Mouse (Mus musculus) embryonic facial prominence, embryonic 12.5 days (tissue): ENCODE results near the gene Pts. TPM values are rescaled to one million over a fixed set of nuclear protein-coding genes. Genes with fewer than 3 reads are reported as not detected.

Experiments used
- ATAC-seq: fragments of 200-750 bp; cut with Nextera tagmentation; 2 replicates; pipeline ENCODE4 v1.8.0; 2017; ENCODE audit not compliant: insufficient number of reproducible peaks, insufficient read depth, low FRiP score, low TSS enrichment
- H3K27ac ChIP-seq: fragments of 300-500 bp; sonication (generic); 2 replicates; pipeline ENCODE4 v1.5.1; 2016; ENCODE audit warnings: mild to moderate bottlenecking
- H3K27me3 ChIP-seq: fragments of 300-500 bp; sonication (generic); 2 replicates; pipeline ENCODE4 v1.6.1; 2016; ENCODE audit warnings: mild to moderate bottlenecking, moderate library complexity
- H3K36me3 ChIP-seq: fragments of 300-500 bp; sonication (generic); 2 replicates; pipeline ENCODE4 v1.6.1; 2016; ENCODE audit warnings: mild to moderate bottlenecking
- H3K4me1 ChIP-seq: fragments of 300-500 bp; sonication (generic); 2 replicates; pipeline ENCODE4 v1.6.1; 2016
- H3K4me2 ChIP-seq: fragments of 300-500 bp; sonication (generic); replicated peaks from 2 replicates; pipeline ENCODE4 v1.6.1; 2016; ENCODE audit warnings: mild to moderate bottlenecking, moderate library complexity
- H3K4me3 ChIP-seq: fragments of 300-500 bp; sonication (generic); 2 replicates; pipeline ENCODE4 v1.5.1; 2016; ENCODE audit warnings: mild to moderate bottlenecking
- H3K9ac ChIP-seq: fragments of 300-500 bp; sonication (generic); 2 replicates; pipeline ENCODE4 v1.6.1; 2016; ENCODE audit warnings: mild to moderate bottlenecking, moderate library complexity
- H3K9me3 ChIP-seq: fragments of 300-500 bp; sonication (generic); 2 replicates; pipeline ENCODE4 v1.6.1; 2016; ENCODE audit warnings: mild to moderate bottlenecking, moderate library complexity
- WGBS: fragments of 180-500 bp; shearing (Covaris S2); methylation state at CpG from one replicate; pipeline ENCODE4 v1.1.7; 2016; 5-methylcytosine and 5-hydroxymethylcytosine counted together
- polyA plus RNA-seq: library from polyadenylated mRNA; unstranded; fragments of >200 nt; fragmentation: Nextera tagmentation; extraction: Ambion mirVana; gene quantifications from 2 replicates; pipeline ENCODE4 v1.2.1, GENCODE M21; 2016

The Pts gene
- polyA plus RNA-seq, 1 experiment from 2014 or later = 73.6 TPM

DNA sequence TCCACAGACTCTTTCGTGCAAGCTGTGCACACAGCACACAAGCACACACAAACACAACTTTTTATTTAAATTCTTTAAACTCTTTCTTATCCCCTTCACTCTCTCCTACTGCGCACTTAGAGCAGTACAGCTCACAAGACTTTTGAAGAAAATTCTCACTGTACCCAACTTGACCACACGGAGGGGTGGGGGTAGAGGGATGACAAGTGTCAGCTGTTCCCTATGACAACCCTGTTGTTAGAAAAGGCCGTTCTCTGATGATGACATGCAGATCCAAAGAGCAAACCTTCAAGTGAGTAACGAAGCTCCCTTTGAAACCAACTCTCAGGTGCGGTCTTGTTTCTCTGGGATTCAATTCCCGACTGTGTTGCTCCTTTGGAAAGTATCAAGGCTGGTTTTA, 664 bp downstream of the Pts start:
- H3K9ac ChIP-seq = peak overlapping the region; percentile 46
- no peak overlapping the region for H3K27ac ChIP-seq
- H3K27me3 ChIP-seq = no peaks in the 10 kb centered on the region
- peak overlapping the region; percentile 73 for H3K4me3 ChIP-seq
- H3K36me3 ChIP-seq = no peaks in the 10 kb centered on the region
- H3K9me3 ChIP-seq = no peaks in the 10 kb centered on the region
- no peak for ATAC-seq
- H3K4me2 ChIP-seq = peak overlapping the region; percentile 61
- peaks cover 4% of the 10 kb centered on the region for H3K4me1 ChIP-seq
- 45% methylated on average over 7 of the region's 7 CpGs for WGBS

DNA sequence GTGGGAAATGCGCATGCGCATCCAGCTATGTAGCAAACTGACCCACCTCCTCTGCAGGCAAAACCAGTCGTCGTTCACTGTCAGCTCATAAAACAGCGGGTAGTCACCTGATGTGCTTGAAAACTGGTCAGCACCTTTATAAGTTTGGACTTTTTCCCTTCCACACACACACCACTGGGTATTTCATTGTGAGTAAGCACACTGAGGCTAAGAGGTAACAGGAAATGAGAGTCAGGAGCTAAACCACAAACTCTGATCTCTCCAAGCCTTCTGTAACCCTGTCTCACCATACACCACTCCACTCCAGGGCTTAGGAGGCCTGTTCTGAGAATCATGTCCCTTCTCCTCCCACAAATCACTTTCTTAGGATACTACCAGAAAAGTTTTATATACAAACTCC, 2.9 kb downstream of the Pts start:
- ATAC-seq = no peak
- no peaks in the 10 kb centered on the region for H3K9me3 ChIP-seq
- H3K4me3 ChIP-seq = no peak overlapping the region
- H3K27ac ChIP-seq = no peak overlapping the region
- 80% methylated on average over 5 of the region's 5 CpGs for WGBS
- no peaks in the 10 kb centered on the region for H3K36me3 ChIP-seq
- H3K4me2 ChIP-seq = no peak overlapping the region
- peaks cover 4% of the 10 kb centered on the region for H3K4me1 ChIP-seq
- H3K9ac ChIP-seq = no peak overlapping the region
- no peaks in the 10 kb centered on the region for H3K27me3 ChIP-seq

DNA sequence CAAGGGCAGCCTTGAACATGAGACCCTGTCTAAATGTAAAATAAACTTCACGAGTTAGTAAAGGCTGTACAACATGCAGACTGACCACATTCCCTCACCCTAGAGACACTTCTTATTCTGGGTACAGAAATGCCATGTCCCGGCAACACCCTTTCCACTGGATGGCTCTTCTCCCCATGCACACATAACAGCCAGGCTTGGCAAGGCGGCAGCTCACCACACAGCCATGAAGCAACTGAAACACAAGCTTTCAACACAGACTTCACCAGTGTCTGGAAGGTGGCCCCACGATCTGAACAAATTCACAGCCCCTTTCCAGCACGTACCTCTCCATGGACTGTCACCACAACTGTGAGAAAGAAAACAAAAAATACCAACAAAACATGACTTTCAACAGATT, 3.6 kb downstream of the Pts start:
- WGBS = 86% methylated on average over 5 of the region's 5 CpGs

DNA sequence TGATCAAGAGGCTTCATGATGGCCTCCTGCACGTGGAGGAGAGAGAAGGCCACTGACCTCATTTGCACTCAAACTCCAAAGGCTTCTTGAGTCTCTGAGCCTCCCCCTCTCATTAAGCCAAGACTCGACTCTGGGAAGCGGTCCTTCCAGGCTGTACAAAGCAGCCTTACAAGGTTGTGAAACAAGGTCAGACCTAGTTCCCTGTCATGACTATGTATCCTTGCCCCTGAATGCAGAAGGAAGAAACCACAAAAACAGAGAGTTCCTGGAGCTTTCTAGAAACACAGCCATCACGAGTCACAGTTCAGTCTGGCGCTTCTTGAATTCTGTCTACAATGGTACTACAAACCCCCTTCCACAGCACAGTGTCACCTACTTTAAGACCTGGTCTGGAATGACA, 6.0 kb downstream of the Pts start:
- Histone ChIP-seq H3K4me2 (no peak overlapping the region), H3K4me3 (no peak overlapping the region), H3K9me3 (no peaks in the 10 kb centered on the region), H3K27me3 (no peaks in the 10 kb centered on the region), H3K36me3 (no peaks in the 10 kb centered on the region), H3K4me1 (peaks cover under 1% of the 10 kb centered on the region; the same call in 1 of the 2 replicates), H3K27ac (no peak overlapping the region), H3K9ac (no peak overlapping the region)
- WGBS = 80% methylated on average over 5 of the region's 5 CpGs
- no peak for ATAC-seq

More for the DNA sequence above, 3.6 kb downstream of the Pts start:
- no peak for ATAC-seq
- peaks cover 4% of the 10 kb centered on the region for H3K4me1 ChIP-seq
- H3K4me3 ChIP-seq = no peak overlapping the region
- no peaks in the 10 kb centered on the region for H3K27me3 ChIP-seq
- no peaks in the 10 kb centered on the region for H3K36me3 ChIP-seq
- H3K4me2 ChIP-seq = no peak overlapping the region
- H3K9me3 ChIP-seq = no peaks in the 10 kb centered on the region
- H3K27ac ChIP-seq = no peak overlapping the region
- no peak overlapping the region for H3K9ac ChIP-seq

DNA sequence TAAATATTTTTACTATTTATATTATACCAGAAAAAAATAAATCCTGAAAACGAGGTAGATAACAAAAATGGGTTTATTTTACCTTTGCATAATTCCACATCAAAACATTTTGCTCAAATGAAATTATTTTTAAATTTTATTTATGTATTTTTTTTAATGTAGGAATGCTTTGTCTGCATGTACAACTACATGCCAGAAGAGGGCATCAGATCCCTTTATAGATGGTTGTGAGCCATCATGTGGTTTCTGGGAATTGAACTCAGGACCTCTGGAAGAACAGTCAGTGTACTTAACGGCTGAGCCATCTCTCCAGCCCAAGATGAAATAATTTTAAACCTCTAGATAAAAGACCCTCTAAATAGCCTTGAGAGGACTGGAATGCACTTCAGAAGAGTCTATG, 7.0 kb downstream of the Pts start:
- Histone ChIP-seq H3K27ac (no peak overlapping the region), H3K27me3 (no peaks in the 10 kb centered on the region), H3K9me3 (no peaks in the 10 kb centered on the region), H3K36me3 (no peaks in the 10 kb centered on the region), H3K4me3 (no peak overlapping the region), H3K4me1 (no peaks in the 10 kb centered on the region), H3K9ac (no peak overlapping the region), H3K4me2 (no peak overlapping the region)
- 53% methylated on average over 2 of the region's 2 CpGs for WGBS
- ATAC-seq = no peak

DNA sequence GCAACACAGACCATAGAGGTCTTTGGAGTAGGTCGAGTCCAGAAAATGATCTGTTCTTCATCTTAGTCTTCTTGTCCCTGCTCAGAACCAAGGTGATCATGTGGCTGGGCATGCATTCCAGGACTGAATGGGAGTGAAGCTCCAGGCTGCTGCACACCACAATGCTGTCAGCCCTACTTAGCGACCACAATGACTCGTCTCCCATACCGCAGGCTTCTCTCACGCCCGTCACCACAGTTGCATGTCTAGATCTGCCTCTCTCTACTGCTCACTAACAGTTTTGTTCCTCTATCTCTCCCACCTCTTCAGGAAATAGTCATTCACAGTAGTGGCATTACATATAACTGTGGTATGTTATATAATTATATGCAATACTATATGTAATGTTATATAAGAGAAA, 7.8 kb downstream of the Pts start:
- ATAC-seq = no peak

DNA sequence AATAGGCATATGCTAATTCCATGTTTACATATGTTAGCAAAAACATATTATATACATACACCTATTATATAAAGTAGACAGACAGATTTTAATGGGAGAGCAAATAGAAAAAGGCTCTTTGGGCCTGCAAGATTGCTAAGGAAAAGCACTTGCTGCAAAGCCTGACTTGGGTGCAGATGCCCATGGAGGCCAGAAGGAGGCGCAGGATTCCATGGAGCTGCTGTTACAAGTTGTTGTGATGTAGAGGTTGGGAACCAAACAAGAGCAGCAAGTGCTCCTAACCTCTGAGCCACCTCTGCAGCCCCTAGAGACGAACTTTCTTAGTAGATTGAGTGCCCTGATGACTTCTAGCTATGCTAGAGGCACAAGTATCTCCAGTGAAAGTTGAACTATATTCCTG, 9.7 kb downstream of the Pts start:
- H3K4me2 ChIP-seq = no peak overlapping the region
- H3K9me3 ChIP-seq = no peaks in the 10 kb centered on the region
- no peaks in the 10 kb centered on the region for H3K4me1 ChIP-seq
- no peak overlapping the region for H3K4me3 ChIP-seq
- H3K9ac ChIP-seq = no peak overlapping the region
- H3K27me3 ChIP-seq = no peaks in the 10 kb centered on the region
- 8% methylated on average over 2 of the region's 2 CpGs for WGBS
- H3K36me3 ChIP-seq = no peaks in the 10 kb centered on the region
- no peak overlapping the region for H3K27ac ChIP-seq
- ATAC-seq = no peak

More for the DNA sequence above, 7.8 kb downstream of the Pts start:
- no peak overlapping the region for H3K4me2 ChIP-seq
- H3K27me3 ChIP-seq = no peaks in the 10 kb centered on the region
- H3K9ac ChIP-seq = no peak overlapping the region
- H3K27ac ChIP-seq = no peak overlapping the region
- no peaks in the 10 kb centered on the region for H3K9me3 ChIP-seq
- H3K4me1 ChIP-seq = no peaks in the 10 kb centered on the region
- H3K4me3 ChIP-seq = no peak overlapping the region
- WGBS = 87% methylated on average over 6 of the region's 6 CpGs
- no peaks in the 10 kb centered on the region for H3K36me3 ChIP-seq

DNA sequence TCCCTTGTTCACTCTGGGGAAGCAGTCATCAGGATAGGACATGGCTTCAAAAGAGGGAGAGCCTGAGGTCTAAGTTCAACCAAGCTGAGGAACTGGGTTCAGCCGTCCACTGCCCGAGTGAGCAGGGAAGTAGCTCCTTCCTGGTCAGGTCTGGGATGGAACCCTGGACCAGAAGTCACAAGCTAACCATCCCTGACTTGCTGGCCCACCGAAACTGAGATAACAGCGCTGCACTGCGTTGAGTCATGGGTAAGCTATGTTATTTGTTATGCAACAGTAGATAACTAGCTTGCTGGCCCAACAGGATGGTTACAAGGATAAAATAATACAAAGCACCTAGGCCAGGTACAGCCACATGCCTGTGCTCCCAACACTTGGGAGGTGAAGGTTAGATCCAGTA, 13.1 kb downstream of the Pts start:
- 82% methylated on average over 5 of the region's 5 CpGs for WGBS
- Histone ChIP-seq H3K9me3 (no peaks in the 10 kb centered on the region), H3K27ac (no peak overlapping the region)

DNA sequence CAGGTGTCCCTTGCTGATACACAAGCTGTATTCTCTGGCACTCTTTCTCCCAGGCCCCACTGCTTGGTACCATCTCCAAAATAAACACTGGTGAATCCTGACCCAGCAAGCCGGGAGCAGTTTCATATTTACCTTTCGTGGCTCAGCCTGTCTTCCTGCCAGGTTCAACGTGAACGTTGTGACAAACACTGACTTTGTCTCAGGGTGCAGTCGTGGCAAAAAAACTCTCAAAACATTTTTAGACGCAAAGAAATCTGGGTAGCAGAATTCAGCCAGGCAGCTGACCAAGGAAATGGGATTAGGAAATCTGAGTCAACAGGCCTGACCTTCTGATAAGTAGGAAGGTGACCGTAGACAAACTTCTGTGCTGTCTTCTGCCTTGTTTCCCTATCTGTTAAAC, 21.0 kb downstream of the Pts start:
- no peak overlapping the region for H3K4me3 ChIP-seq
- no peaks in the 10 kb centered on the region for H3K27me3 ChIP-seq
- no peaks in the 10 kb centered on the region; the same call in 1 of the 2 replicates for H3K4me1 ChIP-seq
- H3K9me3 ChIP-seq = no peaks in the 10 kb centered on the region
- no peak overlapping the region for H3K27ac ChIP-seq
- no peak overlapping the region for H3K9ac ChIP-seq
- no peaks in the 10 kb centered on the region for H3K36me3 ChIP-seq
- no peak for ATAC-seq
- H3K4me2 ChIP-seq = no peak overlapping the region
- 75% methylated on average over 7 of the region's 7 CpGs for WGBS

More for the DNA sequence above, 13.1 kb downstream of the Pts start:
- Histone ChIP-seq H3K4me3 (no peak overlapping the region), H3K4me2 (no peak overlapping the region), H3K9ac (no peak overlapping the region), H3K36me3 (no peaks in the 10 kb centered on the region), H3K4me1 (no peaks in the 10 kb centered on the region), H3K27me3 (no peaks in the 10 kb centered on the region)
- ATAC-seq = no peak

DNA sequence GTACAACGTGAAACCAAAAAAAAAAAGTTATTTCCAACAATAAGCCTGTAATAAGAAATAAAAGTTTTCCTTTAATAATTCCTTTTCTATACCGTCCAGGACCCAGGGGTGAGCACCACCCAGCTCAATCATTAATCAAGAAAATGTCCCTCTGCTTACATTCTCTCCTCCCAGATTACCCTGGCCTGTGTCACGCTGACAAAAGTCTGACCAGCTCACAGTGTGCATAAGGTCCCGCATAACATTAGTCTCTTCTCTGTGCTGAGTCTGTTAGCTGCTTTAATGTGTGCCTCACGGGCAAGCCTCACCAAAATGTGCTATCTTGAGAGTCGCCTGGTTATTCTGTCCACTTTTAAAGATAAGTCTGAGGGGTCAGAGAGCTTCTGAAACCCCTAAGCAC, 23.1 kb downstream of the Pts start:
- 74% methylated on average over 6 of the region's 6 CpGs for WGBS
- no peak for ATAC-seq
- Histone ChIP-seq H3K27ac (no peak overlapping the region), H3K9ac (no peak overlapping the region), H3K27me3 (no peaks in the 10 kb centered on the region), H3K4me2 (no peak overlapping the region), H3K36me3 (no peaks in the 10 kb centered on the region), H3K4me3 (no peak overlapping the region), H3K4me1 (no peaks in the 10 kb centered on the region; the same call in 1 of the 2 replicates), H3K9me3 (no peaks in the 10 kb centered on the region)

DNA sequence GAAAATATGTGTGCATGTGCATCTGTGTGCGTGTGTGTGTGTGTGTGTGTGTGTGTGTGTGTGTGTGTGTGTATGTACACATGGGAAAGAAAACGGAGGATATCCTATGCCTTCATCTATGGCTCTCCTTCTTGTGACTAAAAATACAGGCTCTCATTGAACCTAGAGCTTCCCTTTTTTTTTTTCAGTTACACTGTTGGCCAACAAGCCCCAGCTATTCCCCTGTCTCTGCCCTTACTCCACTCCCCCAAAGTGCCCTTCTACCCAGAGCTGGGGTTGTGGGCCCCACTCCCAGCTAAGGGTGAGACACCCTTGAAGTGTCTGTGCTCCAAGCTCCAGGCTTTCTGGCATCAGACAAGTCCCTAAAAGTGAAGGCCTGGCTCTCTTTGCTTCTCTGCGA, 25.6 kb downstream of the Pts start:
- Histone ChIP-seq H3K9ac (no peak overlapping the region), H3K4me3 (no peak overlapping the region), H3K4me2 (no peak overlapping the region), H3K9me3 (no peaks in the 10 kb centered on the region), H3K36me3 (no peaks in the 10 kb centered on the region), H3K27me3 (no peaks in the 10 kb centered on the region), H3K27ac (no peak overlapping the region), H3K4me1 (no peaks in the 10 kb centered on the region; the same call in 1 of the 2 replicates)
- WGBS = 92% methylated on average over 3 of the region's 3 CpGs
- no peak for ATAC-seq

DNA sequence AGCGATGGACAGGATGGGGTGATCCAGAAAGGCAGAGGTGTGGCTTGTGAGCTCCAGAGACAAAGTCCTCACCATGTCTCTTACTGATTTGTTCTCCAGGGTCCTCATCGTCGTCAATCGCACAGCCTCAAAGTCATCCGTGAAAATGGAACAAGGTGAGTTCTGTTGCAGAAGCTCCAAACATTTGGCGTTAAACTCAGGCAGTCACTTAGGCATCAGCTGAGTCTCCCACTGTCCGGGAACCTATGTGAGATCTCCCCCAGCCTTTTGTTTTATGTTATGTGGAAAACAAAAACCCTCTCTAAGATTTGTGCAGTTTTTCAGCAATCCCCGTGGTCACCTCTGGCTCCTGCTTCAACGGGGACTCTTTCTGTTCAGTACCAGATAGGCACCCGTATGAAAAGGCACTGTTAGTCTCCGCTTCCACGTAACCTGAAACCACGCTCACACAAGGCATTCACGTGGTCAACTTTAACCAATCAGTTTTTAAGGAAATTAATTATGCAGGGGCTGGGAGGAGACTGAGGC, 27.5 kb downstream of the Pts start:
- H3K9ac ChIP-seq = no peak overlapping the region
- H3K27ac ChIP-seq = 0 out of 2 replicates have a peak overlapping the region, but pooled peaks have one; percentile 54
- H3K9me3 ChIP-seq = no peaks in the 10 kb centered on the region
- H3K27me3 ChIP-seq = no peaks in the 10 kb centered on the region
- WGBS = 23% methylated on average over 14 of the region's 14 CpGs
- ATAC-seq = peak; percentile 57; the same call in 1 of the 2 replicates
- H3K4me2 ChIP-seq = peak overlapping the region; percentile 48
- H3K4me1 ChIP-seq = peaks cover 7% of the 10 kb centered on the region; the same call in 1 of the 2 replicates
- peak overlapping the region; percentile 27 for H3K4me3 ChIP-seq
- no peaks in the 10 kb centered on the region for H3K36me3 ChIP-seq
